Mouse (Mus musculus) common myeloid progenitor, adult 5-6 weeks (primary cell): ENCODE measurements around the gene Car14. TPM values are rescaled to one million over a fixed set of nuclear protein-coding genes. Genes with fewer than 3 reads are reported as not detected.
"Not testable (repeated sequence)": the region's sequence is repeated elsewhere in the genome, so short reads cannot be mapped to it uniquely, and the experiment has no call there.

Source experiments
- ATAC-seq: replicated peaks from 2 replicates; pipeline ENCODE4 v1.8.0; 2016; ENCODE audit warnings: low read depth, mild to moderate bottlenecking, moderate TSS enrichment, inconsistent platforms; ENCODE audit not compliant: poor library complexity, severe bottlenecking
- total RNA-seq: library from RNA; stranded (forward); fragments of 200-1000, 187-1606 nt; gene quantifications from 2 replicates; pipeline ENCODE4 v1.2.3, GENCODE M21; 2017

Car14 gene
- total RNA-seq, 1 experiment from 2014 or later: not detected

DNA sequence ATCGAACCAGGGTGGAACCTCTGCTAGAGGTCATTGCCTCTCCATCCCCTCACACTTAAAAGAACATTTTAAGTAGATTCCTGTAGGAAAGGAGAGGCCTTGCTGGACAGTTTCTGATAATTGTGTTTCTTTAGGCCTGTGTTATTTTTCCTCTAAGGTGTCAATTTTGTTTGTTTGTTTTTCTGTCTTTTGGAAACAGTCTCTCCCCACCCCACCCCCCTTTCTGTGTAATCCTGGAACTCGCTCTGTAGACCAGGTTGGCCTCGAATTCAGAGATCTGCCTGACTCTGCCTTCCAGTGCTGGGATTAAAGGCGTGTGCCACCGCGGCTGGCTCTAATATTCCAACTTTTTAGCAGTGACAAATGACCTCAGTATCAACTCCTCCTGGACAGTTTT, 23.8 kb upstream of the Car14 start:
- no peak for ATAC-seq

- ATAC-seq: no peak
Observed at GRCm38 (mm10) chr3:95925087-95925486, 20.6 kb upstream of the Car14 start.

- no peak for ATAC-seq
Observed at GRCm38 (mm10) chr3:95924185-95924584, 19.7 kb upstream of the Car14 start.

- ATAC-seq: not testable (repeated sequence)
Observed at GRCm38 (mm10) chr3:95923429-95923828, 18.9 kb upstream of the Car14 start.

DNA sequence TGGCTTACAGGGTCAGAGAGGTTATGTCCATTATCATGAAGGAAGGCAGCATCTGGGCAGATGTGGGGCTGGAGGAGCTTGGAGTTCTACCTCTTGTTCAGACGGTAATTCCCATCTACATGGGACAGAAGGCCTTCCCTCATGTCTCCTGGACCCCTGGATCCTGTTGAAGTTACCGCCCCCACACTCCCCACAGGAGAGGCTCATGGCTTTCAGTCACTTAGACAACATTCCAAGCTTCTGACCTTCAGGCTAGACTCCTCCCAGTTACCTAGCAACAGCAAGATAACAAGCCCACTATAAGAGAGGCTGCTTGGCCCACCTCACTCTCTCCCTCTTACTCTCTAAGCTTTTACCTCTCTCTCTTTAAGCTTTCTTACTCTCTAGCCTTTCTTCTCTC, 16.0 kb upstream of the Car14 start:
- not testable (repeated sequence) for ATAC-seq

- ATAC-seq: no peak
Observed at GRCm38 (mm10) chr3:95916760-95917159, 12.3 kb upstream of the Car14 start.

GRCm38 (mm10) chr3:95914706-95915105, 10.2 kb upstream of the Car14 start:
- ATAC-seq: no peak

DNA sequence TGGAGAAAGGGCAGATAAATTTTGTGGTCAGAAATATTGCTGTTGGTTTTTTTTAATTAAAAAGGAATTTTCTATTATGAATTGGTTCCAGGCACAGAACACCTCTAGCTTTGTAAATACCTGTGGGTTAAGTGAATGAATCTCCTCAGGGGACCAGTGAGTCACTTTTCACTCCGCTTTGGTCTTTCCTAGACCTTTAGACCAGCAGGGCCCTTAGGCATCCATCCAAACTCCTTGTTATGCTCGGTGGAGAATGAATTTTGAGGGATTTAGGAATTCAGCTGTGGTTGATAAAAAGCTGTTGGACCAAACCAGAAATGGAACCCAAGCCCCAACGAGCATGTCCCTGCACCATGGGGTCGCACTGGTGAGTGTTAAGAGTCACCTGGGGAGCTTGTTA, 3.1 kb upstream of the Car14 start:
- ATAC-seq: no peak

GRCm38 (mm10) chr3:95906860-95907259, 2.4 kb upstream of the Car14 start:
- ATAC-seq: peak; percentile 53; the same call in 1 of the 2 replicates

GRCm38 (mm10) chr3:95905940-95906492, 1.5 kb upstream of the Car14 start:
- peak; percentile 57 for ATAC-seq

DNA sequence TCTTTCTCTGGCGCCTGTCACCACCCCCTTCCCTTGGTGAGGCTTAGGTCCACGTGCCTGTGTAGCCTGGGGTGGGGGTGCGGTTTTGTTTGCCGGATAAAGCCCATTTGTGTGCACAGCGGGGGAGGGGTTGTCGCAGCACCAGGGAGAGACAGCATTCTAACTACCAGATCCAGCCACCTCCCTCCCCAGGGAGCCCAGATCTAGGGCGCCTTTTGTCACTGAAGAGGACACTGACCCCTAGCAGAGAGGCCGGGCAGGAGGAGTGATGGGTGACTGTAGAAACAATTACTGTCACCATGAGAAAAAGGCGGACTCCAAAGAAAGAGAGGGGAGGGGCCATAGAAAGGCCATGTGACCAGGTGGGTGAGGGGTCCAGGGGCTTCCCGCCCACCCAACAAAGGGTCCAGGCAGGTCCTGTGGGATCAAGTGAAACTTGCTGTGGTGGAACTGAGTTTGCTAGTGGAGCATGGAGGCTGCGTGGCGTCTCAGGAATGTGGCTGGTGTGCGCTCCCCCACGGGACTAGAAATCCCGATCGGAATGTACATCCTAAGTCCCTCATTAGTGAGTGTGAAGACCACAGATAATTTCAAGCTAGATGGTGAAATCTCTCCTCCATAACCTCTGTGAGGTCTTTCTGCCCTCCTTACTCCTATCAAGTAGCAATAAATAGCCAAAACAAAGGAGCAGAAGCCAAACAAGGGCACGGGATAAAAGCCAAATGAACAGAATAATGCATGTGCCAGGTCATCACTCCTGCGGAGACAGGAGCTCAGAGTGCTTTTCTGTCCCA, 852 bp upstream of the Car14 start:
- ATAC-seq: peak; percentile 37; the same call in 1 of the 2 replicates

DNA sequence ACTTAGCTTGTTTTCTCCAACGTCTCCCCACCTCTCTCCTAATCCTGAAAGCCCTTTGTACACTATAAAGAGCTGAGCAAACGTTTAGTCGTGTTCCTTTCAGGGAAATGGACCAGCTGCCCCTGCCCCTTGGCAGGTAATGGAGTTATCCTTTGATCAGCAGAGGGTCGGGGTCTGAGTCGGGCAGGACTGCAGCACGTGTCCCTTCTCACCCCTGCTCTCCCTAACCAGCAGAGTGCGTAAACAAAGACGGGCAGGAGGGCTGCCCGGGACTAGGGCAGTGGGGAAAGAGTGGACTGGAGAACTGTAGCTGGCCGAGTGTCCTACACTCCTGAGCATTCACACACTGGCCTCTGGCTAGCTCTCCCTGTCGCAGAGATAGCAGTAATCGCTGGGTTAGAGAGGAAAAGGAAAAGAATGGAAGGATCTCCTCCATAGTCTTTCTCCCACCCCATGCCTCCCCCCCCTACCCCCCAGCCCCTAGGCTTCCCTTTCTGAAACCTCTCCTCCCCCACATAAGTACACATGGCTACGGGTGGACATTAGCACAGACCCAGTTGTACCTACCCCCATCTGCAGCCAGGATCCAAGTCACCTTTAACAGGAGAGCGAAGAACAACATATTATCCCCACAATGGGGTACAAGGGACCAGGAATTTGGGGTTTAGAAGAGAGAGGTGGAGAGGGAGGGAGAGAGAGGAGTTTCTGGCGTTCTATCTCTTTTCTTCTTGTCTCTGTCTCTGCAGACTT, 563 bp downstream of the Car14 start:
- no peak for ATAC-seq

- ATAC-seq: no peak
Observed at GRCm38 (mm10) chr3:95902643-95903042, 1.8 kb downstream of the Car14 start.

GRCm38 (mm10) chr3:95902373-95902625, 2.2 kb downstream of the Car14 start:
- ATAC-seq: no peak

- no peak for ATAC-seq
Observed at GRCm38 (mm10) chr3:95901616-95902372, 2.7 kb downstream of the Car14 start.

GRCm38 (mm10) chr3:95899800-95900524, 4.5 kb downstream of the Car14 start:
- ATAC-seq: no peak

GRCm38 (mm10) chr3:95895501-95895900, 9.0 kb downstream of the Car14 start:
- not testable (repeated sequence) for ATAC-seq

- ATAC-seq: no peak
Observed at GRCm38 (mm10) chr3:95894317-95895160, 10.0 kb downstream of the Car14 start.
